Mouse (Mus musculus) hematopoietic stem cell, adult 5-6 weeks (primary cell): Measurements from ENCODE around the gene Psd4. TPM values are rescaled to one million over a fixed set of nuclear protein-coding genes. Genes with fewer than 3 reads are reported as not detected.

ENCODE experiments used
- ATAC-seq, 2 experiments: fragments of 125-278 bp in 1 of 2; replicated peaks in 1 of 2; 2 replicates each; pipeline ENCODE4 v1.8.0; 2016 to 2017; ENCODE audit warnings: inconsistent platforms in 2 of 2, mild to moderate bottlenecking in 2 of 2, moderate number of reproducible peaks in 2 of 2, low read depth in 1 of 2, moderate TSS enrichment in 1 of 2; ENCODE audit not compliant: low FRiP score in 2 of 2, poor library complexity in 2 of 2, severe bottlenecking in 2 of 2, insufficient read depth in 1 of 2, low TSS enrichment in 1 of 2
- total RNA-seq: library from RNA; stranded (forward); fragments of 172-1452, 232-1000 nt; gene quantifications from 2 replicates; pipeline ENCODE4 v1.2.3, GENCODE M21; 2017

Psd4 gene
- total RNA-seq, 1 experiment from 2014 or later = 92.4 TPM

DNA sequence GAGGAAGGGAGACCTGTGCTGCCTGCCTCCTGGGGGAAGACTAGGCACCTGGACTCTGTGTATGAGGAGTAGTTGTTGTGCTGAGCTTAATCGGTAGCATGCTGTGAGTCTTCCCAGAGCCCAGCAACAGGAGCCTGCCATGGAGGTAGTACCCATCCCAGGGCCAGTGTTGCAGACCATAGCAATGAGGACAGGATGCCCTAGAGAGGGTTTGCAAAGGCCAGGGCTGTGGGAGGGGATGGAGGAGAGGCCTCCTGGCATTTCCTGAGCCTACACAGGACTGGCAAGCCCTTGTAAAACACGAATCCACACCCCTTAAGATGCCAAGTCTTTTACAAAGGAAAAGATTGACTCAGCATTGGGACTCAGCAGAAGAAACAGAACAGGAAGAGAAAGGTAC, 49.7 kb downstream of the Psd4 start:
- ATAC-seq = no peak

DNA sequence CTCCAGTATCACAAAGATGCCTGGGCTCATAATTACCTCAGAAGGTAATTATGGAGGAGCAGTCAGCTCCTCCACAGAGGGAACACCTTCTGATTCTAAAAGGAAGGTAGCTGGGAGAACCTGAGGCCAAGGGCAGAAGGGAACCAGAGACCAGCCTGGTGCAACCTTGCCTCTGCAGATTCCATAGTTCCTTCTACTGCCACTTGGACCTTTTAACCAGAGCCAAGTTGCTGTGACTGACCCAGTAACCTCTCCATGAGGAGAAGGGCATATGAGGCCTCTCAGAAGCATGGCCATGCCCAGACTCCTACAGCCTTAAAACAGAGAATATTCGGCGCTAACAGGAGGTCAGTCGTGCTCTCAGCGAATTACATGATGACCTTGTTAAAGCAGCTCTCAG, 50.2 kb downstream of the Psd4 start:
- ATAC-seq = no peak

DNA sequence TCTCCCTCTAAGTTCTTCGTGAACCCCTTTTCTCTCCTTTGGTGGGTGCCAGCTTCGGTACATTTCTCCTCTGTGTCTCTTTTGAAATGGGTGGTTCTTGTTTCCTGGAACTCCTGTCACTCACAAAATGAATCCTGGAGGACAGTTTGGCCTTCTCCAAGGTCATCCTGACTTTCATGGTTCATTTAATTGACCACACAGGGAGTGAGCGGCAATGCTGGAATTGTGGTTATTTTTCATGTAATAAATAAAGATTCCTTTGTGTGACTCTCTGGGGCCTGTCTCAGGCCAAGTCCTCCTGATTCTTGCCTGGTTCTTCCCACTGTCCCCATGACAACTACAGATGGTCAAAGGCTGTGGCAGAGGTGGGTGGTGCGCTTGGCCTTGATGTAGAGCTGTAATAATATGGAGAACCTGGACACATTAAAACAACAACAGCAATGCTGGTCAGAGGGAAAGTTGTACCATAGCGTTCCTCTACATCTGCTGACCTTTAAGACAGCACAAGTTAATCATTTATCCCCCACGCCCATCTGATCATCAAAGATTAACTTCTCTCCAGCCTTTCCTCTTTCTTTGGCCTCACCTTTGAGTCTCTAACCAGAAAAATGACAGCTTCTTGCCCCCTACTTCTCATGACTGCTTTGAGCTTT, 54.0 kb downstream of the Psd4 start:
- no peak for ATAC-seq

DNA sequence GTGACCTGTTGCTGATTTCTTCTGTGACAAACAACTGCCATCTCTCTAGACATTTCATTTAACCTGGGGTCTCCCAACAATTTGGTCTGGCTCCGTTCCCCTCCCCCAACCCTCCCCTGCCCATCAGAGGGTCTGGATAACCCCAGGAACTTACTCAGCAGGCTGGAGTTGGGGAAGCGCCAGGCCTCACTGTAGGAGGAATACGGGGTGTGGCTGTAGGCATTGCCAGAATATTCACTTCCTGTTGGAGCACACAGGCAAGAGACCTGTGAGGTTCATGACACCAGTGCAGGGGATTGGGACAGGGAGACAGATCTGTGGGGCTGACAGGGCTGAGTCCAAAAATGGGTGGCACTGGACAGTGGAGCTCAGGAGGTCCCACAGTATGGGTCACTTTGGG, 55.4 kb downstream of the Psd4 start:
- ATAC-seq = no peak

DNA sequence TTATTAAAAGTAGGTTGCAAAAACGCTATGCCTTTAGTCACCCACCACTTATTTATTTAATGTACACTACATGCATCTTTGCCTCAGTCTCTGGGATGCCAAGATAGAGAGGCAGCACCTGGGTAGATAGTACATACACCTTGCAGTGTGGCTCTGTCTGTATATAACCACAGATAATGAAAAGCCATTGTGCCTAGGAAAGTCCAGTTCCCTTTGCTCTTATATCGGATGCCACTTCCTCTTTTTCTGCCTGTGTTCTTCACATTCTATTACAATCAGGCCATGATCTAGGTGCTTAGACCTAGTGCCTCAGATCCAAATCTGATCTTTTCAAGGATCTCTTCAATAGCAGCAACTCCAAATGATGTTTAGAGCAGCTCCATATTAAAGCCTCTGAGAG, 58.2 kb downstream of the Psd4 start:
- ATAC-seq = peak; percentile 24 to 50; a peak in 2 of 4 replicates

DNA sequence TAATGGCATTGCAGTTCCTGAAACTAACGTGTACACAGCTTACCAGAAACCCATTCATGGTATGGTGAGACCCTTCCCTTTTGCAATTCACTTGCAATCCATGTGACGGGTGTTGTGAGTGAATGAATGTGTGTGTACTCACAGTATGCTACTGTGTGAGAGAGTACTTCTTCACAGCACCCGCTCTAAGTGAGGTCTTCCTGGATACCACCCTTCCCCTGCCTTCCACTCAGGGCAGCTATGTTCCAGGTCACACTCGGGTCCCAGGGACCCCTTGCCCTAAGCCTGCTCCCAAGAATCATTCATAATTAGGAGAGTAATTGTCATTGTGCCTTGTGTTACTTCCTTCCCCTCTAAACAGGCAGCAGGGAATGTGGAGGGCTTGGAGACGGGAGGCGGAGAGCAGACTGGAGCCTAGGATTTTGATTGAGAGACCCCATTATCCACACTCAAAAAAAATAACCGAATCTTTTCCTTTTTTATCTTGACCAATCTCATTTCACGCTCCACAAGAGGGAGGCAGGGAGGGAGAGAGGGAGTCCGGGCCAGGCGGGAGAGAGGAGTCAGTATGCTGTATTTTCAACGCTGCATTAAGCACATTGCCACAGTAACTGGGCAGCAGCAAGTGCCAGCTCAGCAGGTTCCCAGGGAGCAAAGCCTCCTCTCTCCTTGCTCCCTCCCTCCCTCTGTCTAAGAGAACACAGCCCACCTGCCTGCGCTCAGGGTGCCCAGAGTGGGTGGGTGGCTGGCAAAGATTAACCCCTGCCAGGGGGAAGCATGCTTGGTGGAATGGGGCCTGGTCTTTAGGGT, 60.7 kb downstream of the Psd4 start:
- ATAC-seq = no peak

DNA sequence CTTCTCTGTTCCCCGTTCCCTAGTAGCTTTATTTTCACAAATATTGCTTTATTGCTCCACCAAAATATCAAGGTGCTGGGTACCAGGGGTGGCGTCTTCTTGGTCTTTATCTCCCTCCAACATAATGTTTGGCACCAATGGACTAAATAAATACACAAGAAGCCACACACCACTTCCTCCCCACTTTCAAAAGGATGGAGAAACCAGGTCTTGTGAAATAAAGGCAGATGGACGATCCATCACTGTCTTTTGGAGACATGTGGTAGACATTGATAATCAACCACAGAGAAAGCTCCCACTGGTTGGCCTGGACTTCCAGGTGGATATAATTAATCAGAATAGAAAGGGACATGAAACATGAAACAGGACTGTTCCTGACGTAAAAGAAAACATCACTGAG, 62.4 kb downstream of the Psd4 start:
- peak in 1 of 2 experiments; percentile 35; a peak in 1 of 4 replicates for ATAC-seq

DNA sequence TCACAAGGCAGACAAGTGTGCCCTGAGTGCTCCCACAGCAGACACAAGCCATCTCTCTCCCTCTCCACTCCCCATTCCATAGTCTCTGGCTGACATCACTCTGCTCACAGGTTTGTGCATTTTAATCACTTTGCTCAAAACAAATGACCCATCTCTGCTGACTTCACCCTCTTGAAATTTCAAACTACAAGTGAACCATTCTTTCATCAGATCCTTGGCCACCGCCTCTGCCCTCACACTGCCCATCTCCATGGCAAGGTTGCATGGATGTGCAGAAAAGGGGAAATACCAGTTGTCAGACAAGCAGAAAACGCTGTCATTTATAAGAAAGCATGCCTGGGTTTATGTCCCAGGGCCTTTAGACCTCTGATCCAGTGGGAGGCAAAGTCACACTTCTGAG, 67.3 kb downstream of the Psd4 start:
- no peak for ATAC-seq

DNA sequence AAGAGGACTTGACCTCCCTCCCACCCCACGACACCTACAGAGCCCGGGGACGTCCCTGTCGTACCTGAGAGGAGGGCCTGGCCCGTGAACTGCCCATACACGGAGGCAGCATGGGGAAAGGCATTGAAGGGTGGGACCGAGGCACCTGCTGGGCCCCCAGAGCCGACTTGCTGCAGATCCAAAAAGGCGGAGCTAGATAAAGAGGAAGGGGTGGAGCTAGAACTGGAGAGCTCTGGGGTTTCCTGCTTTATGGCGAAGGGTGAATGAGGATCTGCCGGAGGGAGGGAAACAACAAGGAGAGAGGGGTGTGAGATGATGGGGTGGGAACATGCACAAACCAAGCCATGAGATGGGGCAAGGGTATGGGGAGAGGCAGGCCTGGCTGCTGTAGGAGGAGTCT, 68.3 kb downstream of the Psd4 start:
- peak in 1 of 2 experiments; percentile 12; a peak in 1 of 4 replicates for ATAC-seq

DNA sequence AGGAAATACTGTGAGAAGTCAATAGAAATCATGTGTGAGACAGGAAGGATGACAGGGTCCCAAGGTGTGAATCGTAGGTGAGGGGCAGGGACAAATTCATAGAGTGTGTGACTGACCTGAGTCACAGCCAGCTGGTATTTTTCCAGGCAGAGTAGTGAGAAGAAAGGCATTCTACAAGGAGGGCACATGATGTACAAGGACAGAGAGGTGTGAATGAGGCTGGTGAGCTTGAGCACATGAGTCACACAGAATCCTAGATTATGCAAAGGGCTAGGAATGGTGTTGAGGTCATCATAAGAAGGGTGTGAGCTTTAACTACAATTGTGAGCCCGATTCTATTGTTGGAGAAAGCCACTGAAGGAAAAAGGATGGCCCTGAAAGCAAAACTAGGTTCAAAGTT, 72.7 kb downstream of the Psd4 start:
- no peak for ATAC-seq

DNA sequence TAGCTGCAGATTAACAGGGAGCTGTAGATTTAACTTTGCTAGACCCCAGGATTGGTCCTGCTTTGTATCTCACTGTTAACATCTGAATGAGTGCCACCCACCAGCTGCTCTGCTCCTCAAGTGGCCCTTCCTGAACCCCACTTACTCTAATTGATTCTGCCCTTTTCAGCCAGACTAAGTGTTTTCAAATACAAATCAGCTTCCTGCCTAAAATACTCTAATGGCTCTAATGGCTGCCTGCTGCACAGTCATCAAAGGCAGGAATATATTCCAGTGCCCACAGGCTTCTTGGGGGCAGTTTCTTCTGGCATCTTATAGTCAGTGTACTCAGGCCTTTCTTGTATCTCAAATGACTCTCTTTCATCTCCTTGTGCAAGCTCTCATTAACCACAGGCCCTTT, 74.5 kb downstream of the Psd4 start:
- ATAC-seq = no peak

DNA sequence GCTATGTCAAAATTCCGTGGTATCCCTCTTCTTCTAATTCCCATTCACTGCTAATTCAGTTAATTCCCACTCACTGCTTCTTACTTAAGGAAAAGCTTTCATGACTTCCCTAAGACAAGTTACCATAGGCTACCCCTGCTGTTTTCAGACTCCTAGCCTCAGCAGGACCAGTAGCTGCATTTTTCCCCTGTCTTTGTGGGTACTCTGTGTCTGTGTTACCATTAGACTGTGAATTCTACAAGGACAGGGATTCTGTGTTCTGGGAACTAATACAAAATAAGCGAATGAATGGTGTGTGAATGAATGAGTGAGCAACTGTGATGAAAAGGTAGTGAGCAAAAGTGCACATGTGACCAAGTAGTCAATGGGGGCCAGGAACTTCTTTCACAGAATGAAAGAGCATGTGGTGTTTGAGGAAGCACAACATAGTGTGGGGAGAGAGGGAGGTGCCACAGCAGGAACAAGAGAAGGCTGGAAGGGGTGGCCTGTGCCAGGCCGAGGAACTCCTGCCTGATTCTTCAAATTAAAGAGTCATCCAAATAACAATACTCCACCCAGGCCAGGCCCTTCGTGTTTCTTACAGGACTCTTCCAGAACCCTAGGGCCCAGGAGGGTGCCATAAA, 75.0 kb downstream of the Psd4 start:
- no peak for ATAC-seq

DNA sequence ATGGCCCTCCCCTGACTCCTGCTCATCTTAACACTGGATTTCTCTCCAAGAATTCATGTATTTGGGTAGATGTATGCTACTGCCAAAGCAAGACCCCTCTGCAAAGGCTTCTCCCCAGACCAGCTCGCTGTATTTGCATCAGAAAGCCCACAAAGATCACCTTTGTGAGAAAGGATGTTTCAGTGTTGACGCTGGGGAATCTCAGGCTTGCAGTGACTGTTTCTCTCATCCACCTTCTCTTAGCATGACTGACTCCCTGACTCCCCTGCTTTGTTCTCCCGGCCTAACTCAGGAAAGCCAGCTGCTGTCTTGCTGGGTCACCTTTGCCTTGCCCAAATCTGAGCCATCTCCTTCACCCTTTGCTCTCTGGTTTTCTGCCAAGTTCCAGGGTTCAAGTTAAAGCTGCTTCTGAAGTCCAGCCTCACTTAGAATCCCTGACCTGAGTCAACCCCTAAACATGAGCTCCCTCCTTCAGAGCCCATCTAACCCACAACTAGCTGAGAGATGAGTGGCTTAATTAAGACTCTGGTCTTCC, 75.9 kb downstream of the Psd4 start:
- ATAC-seq = no peak

DNA sequence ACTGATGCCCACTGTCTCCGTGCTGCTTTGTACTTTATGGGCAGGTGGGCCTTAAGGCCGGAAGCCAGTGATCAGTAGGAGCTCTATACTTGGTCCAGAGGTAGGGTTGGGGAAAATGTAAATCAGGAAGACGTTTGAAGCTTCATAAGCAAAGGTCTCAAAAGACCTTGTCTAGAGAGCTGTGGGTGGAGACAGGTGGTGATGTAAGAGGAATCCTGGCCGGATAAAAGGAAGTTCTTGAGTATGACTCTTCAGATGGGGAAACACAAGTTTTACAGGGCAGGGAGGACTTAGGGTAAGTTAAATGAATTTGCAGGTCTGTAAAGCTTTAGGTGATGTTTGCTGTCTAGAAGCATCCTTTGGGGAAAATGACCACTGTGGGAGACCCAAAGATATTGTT, 81.7 kb downstream of the Psd4 start:
- peak in 1 of 2 experiments; percentile 32; a peak in 1 of 4 replicates for ATAC-seq

DNA sequence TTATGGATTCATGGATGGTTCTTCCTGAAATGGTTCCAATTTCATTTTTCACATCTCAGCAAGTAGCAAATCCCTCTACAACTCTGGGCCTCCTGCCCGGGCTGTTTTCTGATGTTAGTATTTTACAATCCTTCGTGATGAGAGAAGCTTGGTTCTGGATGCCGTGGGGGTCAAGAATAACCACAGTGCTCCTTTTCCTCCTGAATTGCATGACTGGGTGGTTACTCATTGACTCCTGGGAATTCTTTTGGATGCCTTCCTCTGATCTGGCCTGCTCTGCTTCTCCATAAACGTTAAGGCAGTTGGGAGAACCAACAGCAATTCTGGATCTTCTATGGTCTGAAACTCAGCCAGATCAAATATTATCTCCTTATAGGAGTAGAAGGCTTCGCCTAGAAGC, 85.8 kb downstream of the Psd4 start:
- no peak for ATAC-seq

DNA sequence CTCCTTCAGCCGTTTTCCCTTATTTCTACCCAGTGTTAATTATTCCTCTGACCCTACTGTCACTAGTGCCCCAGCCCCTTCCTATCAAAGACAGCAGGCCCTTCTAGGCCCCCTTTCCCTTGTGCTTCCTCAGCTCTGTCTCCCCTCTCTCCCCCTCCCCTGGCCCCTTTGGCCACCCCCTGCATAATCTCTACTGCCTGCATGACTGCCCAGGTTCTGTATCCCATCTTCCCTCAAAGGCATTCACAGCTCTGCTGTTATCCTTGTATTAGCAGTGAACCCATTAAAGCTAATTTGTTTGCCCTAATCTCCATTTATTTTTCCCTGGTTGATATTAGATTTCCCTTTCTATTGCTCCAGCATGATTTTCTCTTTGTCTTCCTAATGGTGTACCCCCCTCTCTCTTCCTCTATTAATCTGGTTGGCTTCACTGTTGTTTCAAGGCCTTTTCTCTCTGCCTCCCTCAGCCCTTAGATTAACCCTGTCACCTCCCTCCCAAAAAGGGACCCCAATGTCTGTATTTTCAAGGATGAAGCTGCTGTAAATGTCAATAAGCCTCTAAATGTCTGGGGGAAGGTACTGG, 87.1 kb downstream of the Psd4 start:
- ATAC-seq = no peak

DNA sequence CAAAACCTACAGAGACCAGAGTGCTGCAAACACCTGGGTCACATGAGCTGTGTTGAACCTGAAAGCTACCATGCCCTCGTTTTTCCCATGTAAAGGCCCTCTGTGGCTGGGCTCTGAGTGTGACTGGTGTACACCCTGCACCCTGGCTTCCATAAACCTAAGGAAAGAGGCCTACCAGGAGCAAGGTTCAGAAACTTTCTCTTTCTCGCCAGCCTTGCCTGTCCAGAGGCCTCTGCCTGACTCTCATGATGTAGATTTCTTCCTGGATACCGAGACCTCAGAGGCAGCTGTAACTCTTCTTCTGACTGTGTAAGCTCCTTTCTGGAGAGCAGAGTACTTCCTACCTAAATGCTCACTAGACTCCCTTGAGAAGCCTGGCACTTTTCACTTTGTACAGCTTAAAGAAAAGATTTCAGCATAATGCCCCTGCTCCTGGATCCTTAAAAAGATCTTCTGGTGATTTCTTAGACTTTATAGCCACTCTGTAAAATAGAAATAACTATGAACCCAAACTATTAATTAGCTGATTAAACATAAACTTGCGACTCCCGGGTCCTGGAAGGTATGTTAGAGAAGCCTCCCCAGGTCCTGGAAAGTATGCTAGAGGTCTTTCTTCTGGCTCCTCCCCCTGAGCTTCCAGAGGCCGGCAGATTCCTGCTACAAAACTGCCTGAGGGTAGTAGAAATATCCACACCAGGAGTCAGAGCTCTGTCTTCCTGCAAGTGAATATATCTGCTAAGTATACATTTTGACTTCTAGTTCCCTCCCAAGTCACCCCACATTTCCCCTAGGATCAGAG, 87.9 kb downstream of the Psd4 start:
- ATAC-seq = no peak
